ENCODE assay signal across 15 mouse cellular contexts in genomic region chr6:22136805-22137204, GRCm38 (mm10).
DNase-seq lines count a peak whose midpoint lies in the region; ATAC-seq lines count a peak whose summit lies in the region.
"Had no signal": no experiment of that assay in that cellular context is flagged by ENCODE, and none has a peak within 500 bp of the region (broad histone marks: within the 10 kb centered on the region; RNA-seq: fewer than 3 reads in every experiment).

No protein-coding gene starts in this region.

- H3K9me3 ChIP-seq in megakaryocyte, embryonic 14.5 days: no peaks in the 10 kb centered on the region
- no peaks in the 10 kb centered on the region for H3K9me3 ChIP-seq in hindbrain, embryonic 13.5 days
- no peaks in the 10 kb centered on the region for H3K9me3 ChIP-seq in forebrain, embryonic 15.5 days
- H3K9me3 ChIP-seq: forebrain, embryonic 12.5 days; G1E had no signal

- no peaks in the 10 kb centered on the region for H3K27me3 ChIP-seq in megakaryocyte, embryonic 14.5 days (replicated peaks)
- no peaks in the 10 kb centered on the region for H3K27me3 ChIP-seq in hindbrain, embryonic 13.5 days
- no peaks in the 10 kb centered on the region for H3K27me3 ChIP-seq in forebrain, embryonic 15.5 days
- H3K27me3 ChIP-seq: forebrain, embryonic 12.5 days had no signal

- H3K27ac ChIP-seq in hindbrain, embryonic 13.5 days: no peak overlapping the region
- H3K27ac ChIP-seq in forebrain, embryonic 15.5 days (replicated peaks): no peak overlapping the region
- H3K27ac ChIP-seq: forebrain, embryonic 12.5 days had no signal

- no peak for ATAC-seq in megakaryocyte, adult 5-6 weeks (ENCODE audit: poor library complexity, severe bottlenecking)
- ATAC-seq in hindbrain, embryonic 13.5 days (ENCODE audit: low FRiP score): peak; percentile 59; the same call in 1 of the 2 replicates
- ATAC-seq in forebrain, embryonic 15.5 days (replicated peaks): no peak; the same call in 1 of the 2 replicates

- H3K4me1 ChIP-seq in megakaryocyte, embryonic 14.5 days: peaks cover 44% of the 10 kb centered on the region
- H3K4me1 ChIP-seq in hindbrain, embryonic 13.5 days (replicated peaks): no peaks in the 10 kb centered on the region
- H3K4me1 ChIP-seq in forebrain, embryonic 15.5 days: no peaks in the 10 kb centered on the region

- peak; percentile 9 to 10 for DNase-seq in cerebellum, postnatal 36 days
- DNase-seq in cerebellum, adult 11 months: no peak
- DNase-seq in retina, embryonic 14.5 days (ENCODE audit: low spot score): peak; percentile 49
- DNase-seq: adrenal gland, postnatal 36 days; cerebellum, adult 18-20 months; heart, adult 18-20 months; liver; lung, embryonic 14.5 days; thymus, postnatal 36 days had no signal

- H3K4me3 ChIP-seq in megakaryocyte, embryonic 14.5 days (replicated peaks): peak overlapping the region; percentile 79
- no peak overlapping the region for H3K4me3 ChIP-seq in hindbrain, embryonic 13.5 days
- H3K4me3 ChIP-seq in forebrain, embryonic 15.5 days: no peak overlapping the region
- H3K4me3 ChIP-seq: forebrain, embryonic 12.5 days had no signal

- H3K4me2 ChIP-seq in hindbrain, embryonic 13.5 days: no peak overlapping the region
- no peak overlapping the region for H3K4me2 ChIP-seq in forebrain, embryonic 15.5 days (replicated peaks)
- H3K4me2 ChIP-seq: forebrain, embryonic 12.5 days; lung, embryonic 14.5 days had no signal

- H3K36me3 ChIP-seq in megakaryocyte, embryonic 14.5 days (replicated peaks; ENCODE audit: low read length): peaks cover 11% of the 10 kb centered on the region
- no peaks in the 10 kb centered on the region for H3K36me3 ChIP-seq in hindbrain, embryonic 13.5 days
- no peaks in the 10 kb centered on the region for H3K36me3 ChIP-seq in forebrain, embryonic 15.5 days
- H3K36me3 ChIP-seq: forebrain, embryonic 12.5 days; G1E had no signal

- H3K9ac ChIP-seq in hindbrain, embryonic 13.5 days: no peak overlapping the region
- no peak overlapping the region for H3K9ac ChIP-seq in forebrain, embryonic 15.5 days (replicated peaks)
- H3K9ac ChIP-seq: forebrain, embryonic 12.5 days; lung, embryonic 14.5 days had no signal

- 49% methylated on average over 10 of the region's 10 CpGs for WGBS in hindbrain, embryonic 13.5 days
- WGBS in forebrain, embryonic 15.5 days: 40% methylated on average over 10 of the region's 10 CpGs
